Mouse (Mus musculus): ENCODE measurements around the gene Ppp6r1. TPM values are rescaled to one million over a fixed set of nuclear protein-coding genes. Genes with fewer than 3 reads are reported as not detected.

Gene Ppp6r1
- polyA plus RNA-seq, 1 experiment = 419 TPM

DNA sequence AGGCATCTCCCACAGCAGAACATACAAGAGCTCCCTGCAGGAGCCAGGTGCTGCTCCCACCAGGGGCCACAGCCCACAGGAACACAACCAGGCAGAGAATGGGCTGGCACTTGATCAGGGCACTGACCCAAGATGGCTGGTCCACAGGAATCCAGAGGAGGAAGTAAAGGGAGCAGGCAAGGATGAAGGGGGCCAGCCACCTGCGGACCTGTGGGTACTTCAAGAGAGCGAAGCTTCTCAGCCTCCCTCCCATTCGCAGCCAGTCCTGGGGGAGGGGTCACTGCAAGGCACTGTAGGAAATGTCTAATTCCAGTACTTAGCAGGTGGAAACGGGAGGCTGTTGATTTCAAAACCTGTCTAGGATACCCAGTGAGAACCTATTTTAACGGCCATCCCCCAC is 29.2 kb downstream of the Ppp6r1 start:
- 91% methylated on average over 5 of the region's 5 CpGs for WGBS
- no peaks in the 10 kb centered on the region for H3K27me3 ChIP-seq (ENCODE audit: control insufficient read depth, insufficient read depth, low read length)
- H3K36me3 ChIP-seq (ENCODE audit: control insufficient read depth, insufficient read depth, low read length) = peaks cover 60% of the 10 kb centered on the region
- no peak for TF ChIP-seq POLR2A (IDR thresholded peaks at IDR 0.05; ENCODE audit: control insufficient read depth, extremely low read depth, insufficient read depth, low read length, poor library complexity)
- no peak for TF ChIP-seq CTCF (IDR thresholded peaks at IDR 0.05; ENCODE audit: borderline replicate concordance, control insufficient read depth, extremely low read depth, insufficient read depth, low read length, poor library complexity)
- H3K27ac ChIP-seq (ENCODE audit: control insufficient read depth, insufficient read depth, low read length) = no peak overlapping the region
- H3K4me3 ChIP-seq (ENCODE audit: control insufficient read depth, insufficient read depth, low read length) = no peak overlapping the region
- no peaks in the 10 kb centered on the region for H3K4me1 ChIP-seq (replicated peaks; ENCODE audit: control insufficient read depth, insufficient read depth, low read length)
- no peak for DNase-seq

DNA sequence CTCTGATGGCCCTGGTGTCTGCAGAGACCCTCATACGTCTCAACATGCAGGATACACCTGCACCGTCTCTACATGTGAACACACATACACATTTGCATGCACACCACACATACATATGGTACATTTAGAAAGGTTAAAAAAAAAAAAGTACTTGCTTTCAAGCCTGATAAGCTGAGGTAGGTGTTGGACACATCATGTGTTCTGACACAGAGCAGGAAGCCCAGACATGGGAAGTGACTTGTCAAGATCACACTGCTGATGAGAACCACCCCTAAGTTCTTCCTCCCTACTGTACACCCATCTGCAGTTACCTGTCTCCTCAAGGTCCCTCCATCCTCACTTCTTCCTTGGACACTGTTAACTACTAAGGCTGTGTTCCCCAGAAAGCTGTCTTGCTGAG is 32.9 kb downstream of the Ppp6r1 start:
- no peak for DNase-seq
- no peaks in the 10 kb centered on the region for H3K27me3 ChIP-seq (ENCODE audit: control insufficient read depth, insufficient read depth, low read length)
- H3K36me3 ChIP-seq (ENCODE audit: control insufficient read depth, insufficient read depth, low read length) = peaks cover 25% of the 10 kb centered on the region
- no peak overlapping the region for H3K4me3 ChIP-seq (ENCODE audit: control insufficient read depth, insufficient read depth, low read length)
- no peaks in the 10 kb centered on the region for H3K4me1 ChIP-seq (replicated peaks; ENCODE audit: control insufficient read depth, insufficient read depth, low read length)
- H3K27ac ChIP-seq (ENCODE audit: control insufficient read depth, insufficient read depth, low read length) = no peak overlapping the region
- TF ChIP-seq CTCF (IDR thresholded peaks at IDR 0.05; ENCODE audit: borderline replicate concordance, control insufficient read depth, extremely low read depth, insufficient read depth, low read length, poor library complexity) (no peak), POLR2A (IDR thresholded peaks at IDR 0.05; ENCODE audit: control insufficient read depth, extremely low read depth, insufficient read depth, low read length, poor library complexity) (no peak)
- 92% methylated on average over 2 of the region's 2 CpGs for WGBS

DNA sequence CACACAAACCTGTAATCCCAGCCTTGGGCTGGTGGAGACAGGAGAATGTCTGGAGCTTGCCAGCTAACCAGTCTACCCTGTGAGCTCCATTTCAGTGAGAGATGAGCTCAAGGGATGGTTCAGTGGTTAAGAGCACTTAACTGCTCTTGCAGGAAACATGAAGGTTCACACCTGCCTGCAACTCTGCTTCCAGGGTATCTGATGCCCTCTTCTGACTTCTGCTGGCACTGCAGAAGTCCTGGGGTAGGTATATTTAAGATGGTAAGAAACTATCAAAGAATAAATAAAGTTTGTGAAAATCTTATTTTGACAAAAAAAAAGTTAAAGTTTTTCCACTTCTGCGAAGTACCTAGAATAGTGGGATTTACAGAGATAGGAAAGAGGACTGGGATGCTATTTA is 34.5 kb downstream of the Ppp6r1 start:
- peak; percentile 49 for DNase-seq
- WGBS = 55% methylated on average over 1 of the region's 1 CpGs
- Histone ChIP-seq H3K4me3 (ENCODE audit: control insufficient read depth, insufficient read depth, low read length) (no peak overlapping the region), H3K27me3 (ENCODE audit: control insufficient read depth, insufficient read depth, low read length) (no peaks in the 10 kb centered on the region), H3K27ac (ENCODE audit: control insufficient read depth, insufficient read depth, low read length) (no peak overlapping the region), H3K4me1 (replicated peaks; ENCODE audit: control insufficient read depth, insufficient read depth, low read length) (no peaks in the 10 kb centered on the region), H3K36me3 (ENCODE audit: control insufficient read depth, insufficient read depth, low read length) (peaks cover 10% of the 10 kb centered on the region)
- no peak for TF ChIP-seq POLR2A (IDR thresholded peaks at IDR 0.05; ENCODE audit: control insufficient read depth, extremely low read depth, insufficient read depth, low read length, poor library complexity)
- no peak for TF ChIP-seq CTCF (IDR thresholded peaks at IDR 0.05; ENCODE audit: borderline replicate concordance, control insufficient read depth, extremely low read depth, insufficient read depth, low read length, poor library complexity)

DNA sequence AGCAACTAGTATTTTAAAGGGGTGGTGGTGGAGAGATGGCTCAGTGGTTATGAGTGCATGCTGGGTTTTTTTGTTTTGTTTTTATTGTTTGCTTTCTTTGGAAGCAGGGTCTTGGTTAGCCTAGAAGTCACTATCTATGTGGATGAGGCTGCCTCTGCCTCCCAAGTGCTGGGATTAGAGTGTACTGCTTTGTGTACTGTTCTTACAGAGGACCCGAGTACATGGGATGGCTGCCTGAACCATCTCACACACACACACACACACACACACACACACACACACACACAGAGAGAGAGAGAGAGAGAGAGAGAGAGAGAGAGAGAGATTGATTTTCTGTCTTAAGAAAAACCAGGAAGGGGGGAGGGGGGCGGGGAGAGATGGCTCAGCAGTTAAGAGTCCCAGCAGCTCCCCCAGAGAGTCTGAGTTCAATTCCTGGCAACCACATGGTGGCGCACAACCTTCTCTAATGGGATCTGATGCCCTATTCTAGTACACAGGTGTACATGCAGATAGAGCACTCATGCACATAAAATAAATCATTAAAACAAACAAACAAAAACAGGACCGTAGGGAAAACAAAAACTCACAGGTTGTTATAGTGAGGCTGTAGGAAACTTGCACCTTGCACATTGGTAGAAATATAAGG is 35.2 kb downstream of the Ppp6r1 start:
- Histone ChIP-seq H3K36me3 (ENCODE audit: control insufficient read depth, insufficient read depth, low read length) (0 out of 2 replicates have a peak, but pooled peaks cover 4% of the 10 kb centered on the region), H3K27ac (ENCODE audit: control insufficient read depth, insufficient read depth, low read length) (no peak overlapping the region), H3K4me3 (ENCODE audit: control insufficient read depth, insufficient read depth, low read length) (no peak overlapping the region), H3K4me1 (replicated peaks; ENCODE audit: control insufficient read depth, insufficient read depth, low read length) (no peaks in the 10 kb centered on the region), H3K27me3 (ENCODE audit: control insufficient read depth, insufficient read depth, low read length) (no peaks in the 10 kb centered on the region)
- peak; percentile 81 for DNase-seq
- TF ChIP-seq CTCF (IDR thresholded peaks at IDR 0.05; ENCODE audit: borderline replicate concordance, control insufficient read depth, extremely low read depth, insufficient read depth, low read length, poor library complexity) (no peak), POLR2A (IDR thresholded peaks at IDR 0.05; ENCODE audit: control insufficient read depth, extremely low read depth, insufficient read depth, low read length, poor library complexity) (no peak)
- WGBS = 16% methylated on average over 4 of the region's 4 CpGs

GRCm38 (mm10) chr7:4619979-4620378 is 38.8 kb downstream of the Ppp6r1 start:
- H3K4me1 ChIP-seq (replicated peaks; ENCODE audit: control insufficient read depth, insufficient read depth, low read length) = no peaks in the 10 kb centered on the region
- TF ChIP-seq CTCF (IDR thresholded peaks at IDR 0.05; ENCODE audit: borderline replicate concordance, control insufficient read depth, extremely low read depth, insufficient read depth, low read length, poor library complexity) (no peak), POLR2A (IDR thresholded peaks at IDR 0.05; ENCODE audit: control insufficient read depth, extremely low read depth, insufficient read depth, low read length, poor library complexity) (no peak)
- H3K27ac ChIP-seq (ENCODE audit: control insufficient read depth, insufficient read depth, low read length) = no peak overlapping the region
- no peak overlapping the region for H3K4me3 ChIP-seq (ENCODE audit: control insufficient read depth, insufficient read depth, low read length)
- 43% methylated on average over 1 of the region's 1 CpGs for WGBS
- no peaks in the 10 kb centered on the region for H3K27me3 ChIP-seq (ENCODE audit: control insufficient read depth, insufficient read depth, low read length)
- peak; percentile 58 for DNase-seq
- H3K36me3 ChIP-seq (ENCODE audit: control insufficient read depth, insufficient read depth, low read length) = no peaks in the 10 kb centered on the region

DNA sequence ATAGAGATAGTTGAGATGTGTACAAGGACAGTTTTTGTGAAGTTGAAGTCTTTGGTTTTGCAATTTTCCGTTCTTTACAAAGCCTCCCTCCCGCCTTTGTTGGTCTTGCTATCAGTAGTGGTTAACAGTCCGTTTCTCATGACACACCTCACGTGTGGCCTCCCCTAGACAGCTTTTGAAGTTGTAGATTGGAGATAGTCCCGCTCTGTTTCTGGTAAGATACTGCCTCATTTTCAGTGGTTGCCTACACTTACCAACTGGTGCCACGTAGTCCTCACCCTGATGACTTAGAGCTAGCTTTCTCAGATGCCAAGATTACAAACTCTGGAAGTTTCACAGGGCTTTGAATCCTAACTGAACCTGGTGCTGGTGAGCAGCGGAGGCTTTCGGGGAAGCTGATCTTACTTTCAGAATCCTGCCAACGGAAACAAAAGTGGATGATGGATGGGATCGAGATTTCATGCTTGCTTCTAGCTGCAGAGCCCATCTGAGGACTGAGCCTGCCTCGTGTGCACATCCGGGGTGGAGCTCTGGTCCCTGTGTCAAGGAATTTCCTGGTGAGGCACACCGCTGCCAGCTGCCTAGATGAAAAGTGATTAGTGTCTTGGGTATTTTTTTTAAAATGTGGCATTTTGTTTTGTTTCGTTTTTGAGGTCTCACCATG is 44.9 kb downstream of the Ppp6r1 start:
- TF ChIP-seq POLR2A (IDR thresholded peaks at IDR 0.05; ENCODE audit: control insufficient read depth, extremely low read depth, insufficient read depth, low read length, poor library complexity) (no peak), CTCF (IDR thresholded peaks at IDR 0.05; ENCODE audit: borderline replicate concordance, control insufficient read depth, extremely low read depth, insufficient read depth, low read length, poor library complexity) (no peak)
- H3K27me3 ChIP-seq (ENCODE audit: control insufficient read depth, insufficient read depth, low read length) = no peaks in the 10 kb centered on the region
- H3K4me1 ChIP-seq (replicated peaks; ENCODE audit: control insufficient read depth, insufficient read depth, low read length) = peaks cover 6% of the 10 kb centered on the region; the same call in 1 of the 2 replicates
- no peaks in the 10 kb centered on the region for H3K36me3 ChIP-seq (ENCODE audit: control insufficient read depth, insufficient read depth, low read length)
- no peak for DNase-seq
- WGBS = 21% methylated on average over 14 of the region's 14 CpGs
- H3K4me3 ChIP-seq (ENCODE audit: control insufficient read depth, insufficient read depth, low read length) = peak overlapping the region; percentile 20; the same call in 1 of the 2 replicates
- H3K27ac ChIP-seq (ENCODE audit: control insufficient read depth, insufficient read depth, low read length) = peak overlapping the region; percentile 67

All from thymus, adult 2 months (tissue).